Mouse (Mus musculus) left cerebral cortex, adult 8-10 months (tissue): ENCODE results near the gene Plce1. TPM values are rescaled to one million over a fixed set of nuclear protein-coding genes. Genes with fewer than 3 reads are reported as not detected.

Experiments
- DNase-seq, 2 experiments: peaks; one replicate each; pipeline ENCODE4 v3.0.0; 2022; ENCODE audit warnings: low spot score in 2 of 2
- total RNA-seq, 4 experiments: library from RNA; stranded (reverse); gene quantifications; 2 replicates each; pipeline ENCODE4 v1.2.4; 2022

Gene Plce1
- total RNA-seq, 4 experiments from 2014 or later: 6.1 to 12.6 (median 8.8) TPM

DNA sequence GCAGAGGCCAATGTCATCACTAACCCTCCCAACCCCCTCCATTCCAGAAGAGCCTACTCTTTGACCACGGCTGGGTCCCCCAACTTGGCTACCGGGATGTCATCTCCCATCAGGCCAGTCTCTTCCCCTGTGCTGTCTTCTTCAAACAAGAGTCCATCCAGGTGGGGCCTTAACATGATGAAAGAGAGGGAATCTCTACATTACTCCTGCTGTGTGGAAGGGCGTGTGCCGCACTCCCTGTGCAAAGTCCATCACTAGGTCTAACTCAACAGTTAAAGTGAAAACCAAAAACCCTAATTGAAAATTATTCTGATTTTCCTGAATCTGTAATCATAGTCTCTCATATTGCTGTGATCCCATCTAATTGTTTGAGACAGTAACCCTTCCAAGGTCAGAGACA, 240.9 kb downstream of the Plce1 start:
- DNase-seq: no peak

DNA sequence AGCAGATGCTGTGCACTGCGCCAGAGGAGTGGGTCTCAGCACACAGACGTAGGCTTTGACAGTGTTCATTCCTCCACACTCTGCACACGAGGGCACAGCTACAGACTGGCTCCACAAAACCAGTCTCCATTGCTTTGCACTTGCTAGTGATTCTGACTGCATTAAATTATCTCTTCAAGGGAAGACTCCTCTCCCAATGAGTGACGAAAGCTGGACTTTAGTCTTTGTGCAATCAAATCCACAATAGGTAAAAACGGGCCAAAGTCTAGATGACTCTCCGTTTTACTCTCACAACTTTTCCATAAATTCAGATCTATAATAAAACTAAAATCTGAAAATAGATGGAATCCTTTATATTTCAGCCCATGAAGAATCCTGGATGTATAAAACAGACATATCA, 242.1 kb downstream of the Plce1 start:
- no peak for DNase-seq

DNA sequence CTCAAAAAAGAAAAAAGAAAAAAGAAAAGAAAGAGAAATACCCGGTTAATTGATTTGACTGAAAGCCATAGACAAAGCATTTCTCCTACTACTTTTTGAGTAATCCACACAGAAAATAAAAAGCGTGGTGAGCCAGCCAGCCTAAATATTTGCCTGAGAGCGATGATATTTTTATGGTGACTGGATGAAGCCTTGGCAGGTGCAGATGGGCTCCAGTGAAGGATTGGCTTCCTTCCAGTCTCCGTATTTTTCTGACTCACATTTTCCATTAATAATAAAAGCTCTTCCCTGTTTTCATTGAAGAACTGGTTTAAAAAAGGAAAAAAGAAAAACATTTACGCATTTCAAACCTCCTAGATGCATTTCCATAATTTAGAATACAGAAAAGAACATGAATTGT, 243.1 kb downstream of the Plce1 start:
- no peak for DNase-seq

DNA sequence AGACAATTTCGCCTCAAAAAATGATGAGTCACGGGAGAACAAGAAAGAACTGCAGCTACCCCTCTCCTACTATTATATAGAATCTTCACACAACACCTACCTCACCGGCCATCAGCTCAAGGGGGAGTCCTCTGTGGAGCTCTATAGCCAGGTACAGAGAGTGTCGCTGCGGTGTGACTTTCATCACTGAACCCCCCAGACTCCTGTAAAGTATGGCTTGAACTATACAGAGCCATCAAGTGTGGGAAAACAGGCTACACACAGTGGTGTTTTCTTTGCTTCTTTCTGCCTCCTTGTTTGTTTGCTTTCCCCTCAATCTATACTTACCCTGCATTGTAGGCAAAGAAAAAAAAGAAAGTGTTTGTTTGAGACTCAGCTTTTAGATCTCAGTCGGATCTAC, 247.9 kb downstream of the Plce1 start:
- DNase-seq: no peak

DNA sequence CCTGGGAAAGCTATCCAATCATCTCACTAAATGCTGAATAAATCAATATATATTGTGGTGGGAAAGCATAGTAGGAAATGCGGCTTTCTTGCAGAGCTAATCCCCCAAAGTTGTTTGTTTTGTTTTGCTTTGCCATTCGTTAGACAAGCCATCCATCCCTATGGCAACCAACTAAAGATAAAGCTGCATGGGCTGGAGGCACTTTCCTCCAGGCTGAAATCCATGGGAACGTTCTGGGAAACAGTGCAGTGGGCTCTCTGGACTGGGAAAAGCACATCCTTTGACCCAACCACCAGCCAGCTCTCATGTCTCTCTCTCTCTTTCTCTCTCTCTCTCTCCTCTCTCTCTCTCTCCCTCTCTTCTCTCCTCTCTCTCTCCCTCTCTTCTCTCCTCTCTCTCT, 248.4 kb downstream of the Plce1 start:
- no peak for DNase-seq

DNA sequence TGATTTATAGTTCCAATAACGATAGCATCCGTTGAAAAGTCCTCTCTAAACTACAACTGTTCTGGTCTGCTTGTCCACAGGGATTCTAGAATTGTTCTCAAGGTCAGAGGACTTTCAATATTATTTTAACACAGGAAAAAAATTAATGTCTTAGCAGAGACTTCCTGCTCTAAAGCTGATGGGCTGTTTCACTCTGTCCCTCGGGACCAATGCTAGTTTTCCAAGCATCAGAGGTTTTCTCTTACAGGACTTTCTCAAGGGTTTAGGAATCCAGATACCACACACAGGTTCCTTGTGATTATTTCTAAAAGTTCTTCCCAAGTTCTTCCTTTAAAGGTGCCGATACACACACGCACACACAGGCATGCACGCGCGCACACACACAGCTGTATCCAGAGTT, 263.6 kb downstream of the Plce1 start:
- DNase-seq: no peak

DNA sequence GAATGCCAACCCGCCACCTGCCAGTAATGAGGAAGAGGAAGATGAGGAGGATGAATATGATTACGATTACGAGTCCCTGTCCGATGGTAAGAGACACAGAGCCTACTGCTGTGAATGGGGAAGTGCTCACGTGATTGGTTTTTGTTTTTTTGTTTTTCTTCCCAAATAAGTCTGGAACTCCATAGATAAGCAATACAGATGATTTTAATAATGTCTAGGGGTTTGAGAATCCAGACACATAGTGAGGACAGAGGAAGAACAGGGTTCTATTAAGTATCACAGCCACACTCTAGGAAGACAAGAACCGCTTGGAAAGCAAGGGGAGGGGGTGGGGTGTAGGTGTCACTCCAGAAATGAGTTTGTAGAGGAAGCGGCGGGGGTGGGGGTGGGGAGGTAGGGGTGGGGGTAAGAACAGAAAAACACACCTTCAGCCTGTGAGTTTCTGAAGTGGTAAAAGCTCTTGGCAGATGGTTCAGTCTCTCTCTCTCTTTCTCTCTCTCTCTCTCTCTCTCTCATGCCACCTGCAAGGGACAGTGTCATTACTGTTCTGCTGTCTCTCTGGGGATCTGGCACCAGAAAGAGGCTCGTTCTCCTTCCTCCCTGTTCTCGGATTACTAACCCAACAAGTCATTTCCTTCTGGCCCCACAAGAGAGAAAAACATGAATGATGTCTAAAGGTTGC, 265.0 kb downstream of the Plce1 start:
- DNase-seq: no peak

DNA sequence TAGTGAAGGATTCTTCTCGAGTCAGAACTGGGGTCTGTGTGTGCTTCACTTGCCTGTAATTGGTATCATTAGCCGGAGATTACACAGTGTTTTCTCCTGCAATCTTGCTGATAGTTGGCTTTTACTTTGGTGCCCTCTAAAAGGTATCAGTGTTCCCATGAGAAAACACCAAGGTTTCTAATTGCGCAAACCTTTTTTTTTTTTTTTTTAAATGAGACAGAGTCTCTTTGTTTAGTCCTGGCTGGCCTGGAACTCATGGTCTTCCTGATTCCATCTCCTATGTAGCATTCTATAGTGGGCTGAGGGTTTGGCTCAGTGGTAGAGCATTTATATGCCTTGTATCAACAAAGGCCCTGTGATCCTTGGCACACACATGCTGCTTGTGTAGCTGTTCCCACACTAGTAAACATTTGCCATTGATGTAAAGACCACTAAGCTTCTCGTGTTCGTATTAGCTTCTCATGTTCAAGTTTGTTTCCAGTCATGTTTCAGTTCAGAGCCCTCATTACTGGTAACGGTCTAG, 265.6 kb downstream of the Plce1 start:
- DNase-seq: no peak

DNA sequence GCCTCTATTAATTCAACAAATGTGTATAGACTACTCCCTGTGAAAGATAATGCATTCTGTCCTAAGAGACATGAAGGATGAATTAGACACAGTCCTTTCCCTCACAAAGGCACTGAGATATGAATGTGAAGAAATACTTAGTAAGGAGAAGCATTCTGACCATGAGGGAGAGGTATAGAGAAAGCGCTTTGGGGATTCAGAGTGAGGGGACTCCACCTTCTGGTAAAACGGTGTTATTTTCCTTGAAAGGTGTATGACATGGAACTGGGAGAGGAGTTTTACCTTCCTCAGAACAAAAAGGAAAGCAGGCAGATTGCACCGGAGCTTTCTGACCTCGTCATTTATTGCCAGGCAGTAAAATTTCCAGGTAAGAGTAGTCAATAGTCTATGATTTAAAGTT, 269.3 kb downstream of the Plce1 start:
- DNase-seq: no peak

DNA sequence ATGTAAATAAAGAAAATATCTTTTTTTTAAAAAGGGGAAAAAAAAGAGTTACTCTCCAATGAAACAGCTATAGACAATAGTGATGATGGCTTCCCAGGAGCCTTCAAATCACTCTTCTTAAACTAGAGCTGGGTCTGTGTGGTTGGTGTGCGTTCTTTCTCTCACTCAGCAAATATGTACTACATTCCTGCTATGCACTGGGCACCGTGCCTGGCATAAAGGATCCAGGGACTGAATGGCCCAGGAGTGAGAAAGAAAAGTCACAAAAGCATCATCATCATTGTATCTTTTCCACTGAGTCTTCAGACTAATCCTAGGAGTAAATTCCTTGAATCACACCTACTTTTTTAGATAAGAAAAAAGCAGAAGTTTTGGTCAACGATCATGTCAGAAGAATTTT, 276.3 kb downstream of the Plce1 start:
- no peak for DNase-seq

DNA sequence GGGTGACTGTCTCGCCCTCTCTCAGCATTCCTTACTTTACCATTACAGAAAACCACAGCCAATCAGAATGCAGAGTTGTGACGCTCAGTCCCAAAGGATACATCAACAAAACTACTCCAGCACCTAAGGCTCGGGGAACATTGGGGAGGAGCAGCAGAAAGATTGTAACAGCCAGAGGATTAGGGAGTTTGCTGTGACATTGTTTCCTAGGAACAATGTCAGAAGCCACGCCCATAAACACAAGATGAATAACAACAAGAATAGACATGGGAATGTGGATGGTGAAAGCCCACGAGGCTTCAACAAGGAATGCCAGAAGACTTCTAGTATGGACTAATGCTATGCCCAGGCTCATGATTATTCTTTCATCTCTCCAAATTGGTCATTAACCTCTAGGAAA, 277.1 kb downstream of the Plce1 start:
- DNase-seq: no peak

DNA sequence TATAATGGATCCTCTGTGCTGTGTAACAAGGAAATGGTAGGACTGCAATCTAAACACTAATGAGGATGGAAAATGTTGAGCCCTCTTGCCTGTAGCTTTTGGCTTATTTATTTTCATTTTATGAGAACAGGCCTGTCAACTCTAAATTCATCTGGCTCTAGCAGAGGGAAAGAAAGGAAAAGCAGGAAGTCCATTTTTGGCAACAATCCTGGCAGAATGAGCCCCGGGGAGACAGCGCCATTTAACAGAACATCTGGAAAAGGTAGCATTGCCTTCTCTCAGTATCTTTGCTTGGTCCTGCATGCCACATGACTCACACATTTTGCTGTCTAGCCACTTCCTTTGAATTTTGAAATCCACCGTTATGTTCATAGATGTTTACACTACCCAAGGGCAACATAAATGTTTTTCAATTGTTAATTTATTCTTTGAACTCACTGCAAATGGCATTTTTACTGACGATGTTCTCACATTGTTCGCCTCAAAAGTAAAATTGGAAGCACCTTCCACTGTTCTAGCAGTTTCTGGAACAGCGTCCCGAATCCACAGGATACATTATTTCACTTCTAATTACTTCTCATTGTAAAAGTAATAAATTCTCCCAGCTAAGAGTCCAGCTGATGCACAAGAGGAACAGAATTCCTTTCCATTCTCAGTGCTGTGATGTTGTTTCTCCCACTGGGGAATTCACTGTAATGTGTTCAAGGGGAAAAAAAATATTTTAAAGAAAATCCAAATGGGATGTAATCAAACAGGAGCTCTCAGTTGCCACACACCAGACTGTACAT, 278.0 kb downstream of the Plce1 start:
- DNase-seq: no peak

DNA sequence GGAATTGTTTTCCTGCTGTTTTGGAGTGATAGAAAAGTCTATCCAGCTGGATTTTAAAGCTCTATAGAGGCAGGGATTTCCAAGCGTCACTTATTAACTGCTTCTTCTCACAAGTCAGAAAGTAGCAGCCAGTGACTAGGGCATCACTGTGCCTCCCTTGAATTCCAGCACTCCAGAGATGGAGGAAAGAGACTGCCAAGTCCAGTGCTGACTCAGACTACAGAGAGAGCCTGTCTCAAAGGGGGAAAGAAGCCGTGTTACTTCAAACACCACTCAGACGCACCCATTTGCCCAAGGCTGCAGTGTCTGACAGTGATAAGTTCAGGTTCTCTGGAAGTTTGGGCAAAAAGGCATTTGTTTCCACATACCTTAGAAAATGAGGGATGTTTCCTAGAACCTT, 279.5 kb downstream of the Plce1 start:
- DNase-seq: no peak

DNA sequence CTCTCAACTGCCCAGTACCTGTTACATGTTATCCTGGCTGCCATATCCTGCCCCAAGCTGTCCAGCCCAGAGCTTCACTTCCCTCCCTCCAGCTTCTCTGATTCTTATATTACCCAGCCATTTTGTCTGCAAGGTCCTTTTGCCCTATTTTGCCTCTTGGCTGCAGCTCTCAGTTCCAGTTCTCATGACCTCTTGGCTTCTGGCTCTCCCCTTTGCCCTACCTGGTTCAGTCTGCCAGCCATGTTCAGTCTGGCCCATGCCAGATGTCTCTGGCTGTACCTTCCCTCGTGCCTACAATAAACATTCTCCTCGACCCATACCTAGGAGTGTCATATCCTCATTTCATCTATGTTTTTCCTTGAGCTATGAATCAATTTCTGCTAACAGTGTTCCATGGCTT, 285.4 kb downstream of the Plce1 start:
- no peak for DNase-seq

DNA sequence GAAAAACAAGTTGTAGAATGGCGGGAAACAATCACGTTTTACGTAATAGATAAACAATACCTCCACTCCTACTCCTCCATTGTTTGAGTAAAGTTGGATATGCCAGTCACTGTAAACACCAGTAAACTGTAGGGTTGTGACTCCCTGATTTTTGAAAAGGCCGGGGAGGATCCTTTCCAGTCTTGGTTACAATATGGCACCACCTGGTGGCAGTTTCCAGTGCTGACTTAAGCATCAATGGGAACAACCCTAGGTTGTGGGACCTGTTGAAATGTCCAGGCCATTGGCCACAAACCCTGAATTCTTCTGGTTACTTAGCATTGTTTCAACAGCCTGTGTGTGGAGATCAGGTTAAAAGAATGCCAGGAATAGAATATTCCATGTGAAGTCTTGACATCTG, 294.6 kb downstream of the Plce1 start:
- peak in 1 of 2 experiments; percentile 10 for DNase-seq

DNA sequence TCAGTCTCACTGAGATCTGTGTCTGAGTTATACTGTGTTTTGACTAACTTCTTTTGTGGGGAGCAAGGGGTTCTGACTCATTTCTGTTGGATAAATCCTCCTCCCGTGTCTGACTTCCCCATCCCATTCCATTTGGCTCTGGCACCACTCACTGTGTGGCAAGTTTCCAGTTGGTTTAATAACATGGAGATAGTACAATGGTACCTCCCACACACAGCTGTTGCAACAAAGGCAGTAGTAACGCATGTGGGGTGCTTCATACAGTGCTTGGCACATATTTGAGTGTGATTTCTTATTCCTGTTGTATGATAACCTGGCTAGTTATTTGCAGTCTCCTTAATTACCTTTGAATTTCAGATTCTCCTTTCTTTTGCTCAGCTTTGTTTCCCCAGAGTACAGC, 297.9 kb downstream of the Plce1 start:
- peak in 1 of 2 experiments; percentile 31 for DNase-seq

DNA sequence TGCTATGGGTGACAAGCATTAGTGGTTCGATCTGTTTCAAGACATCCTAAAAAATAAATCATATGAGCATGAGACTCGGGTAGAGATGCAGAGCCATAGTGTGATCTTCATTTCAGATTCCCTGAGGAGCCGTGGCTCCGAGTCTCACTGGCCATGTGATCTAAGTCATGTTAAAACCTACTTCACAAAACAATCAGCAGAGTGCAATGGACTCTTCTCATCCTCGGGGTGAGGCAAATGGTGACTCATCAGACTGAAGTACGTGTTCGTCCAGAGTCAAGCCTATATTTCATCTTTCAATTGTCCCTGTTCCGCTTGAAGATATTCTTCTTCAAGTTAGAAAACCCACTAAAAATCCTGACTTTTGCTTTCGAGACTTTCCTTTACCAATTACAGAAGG, 302.6 kb downstream of the Plce1 start:
- DNase-seq: no peak

DNA sequence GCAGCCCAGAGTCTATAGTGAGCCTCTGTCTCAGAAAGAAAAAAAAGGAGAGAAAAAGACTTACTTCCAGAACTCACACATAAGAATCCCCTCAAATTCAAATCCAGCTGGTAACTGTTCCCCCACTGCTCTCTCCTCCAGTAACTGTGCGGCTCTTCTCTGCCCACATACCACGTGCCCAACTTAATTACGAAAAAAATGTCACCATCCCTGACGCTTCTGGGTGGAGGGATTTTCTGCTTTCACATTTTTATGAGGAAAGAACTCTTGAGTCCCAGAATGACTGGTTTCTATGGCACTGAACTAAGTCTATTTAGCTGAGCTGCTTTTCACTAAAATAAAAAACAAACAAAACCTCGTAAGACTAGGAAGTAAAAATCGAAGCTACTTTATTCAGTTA, 306.8 kb downstream of the Plce1 start:
- DNase-seq: no peak

DNA sequence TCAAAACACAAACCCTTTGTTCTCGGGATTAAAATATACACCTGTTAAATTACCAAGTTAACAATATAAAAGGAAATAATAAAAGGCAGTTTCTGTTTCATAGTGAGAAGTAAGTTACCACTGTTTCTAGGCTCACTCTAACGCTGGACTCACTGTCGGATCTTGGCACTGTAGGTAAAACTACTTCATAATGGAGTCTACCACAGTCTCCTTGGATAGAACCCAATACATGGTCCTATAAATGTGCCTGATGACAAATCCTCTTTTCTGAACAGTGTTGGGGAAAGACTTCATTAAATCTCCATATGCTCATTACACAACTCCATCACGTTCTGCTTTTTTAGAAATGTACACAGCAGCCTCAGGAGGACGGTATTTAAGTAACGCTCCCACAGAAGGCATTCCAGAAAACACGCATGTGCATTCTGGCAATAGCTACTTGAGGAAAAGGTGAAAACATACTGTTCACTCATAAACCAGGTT, 312.7 kb downstream of the Plce1 start:
- no peak for DNase-seq

DNA sequence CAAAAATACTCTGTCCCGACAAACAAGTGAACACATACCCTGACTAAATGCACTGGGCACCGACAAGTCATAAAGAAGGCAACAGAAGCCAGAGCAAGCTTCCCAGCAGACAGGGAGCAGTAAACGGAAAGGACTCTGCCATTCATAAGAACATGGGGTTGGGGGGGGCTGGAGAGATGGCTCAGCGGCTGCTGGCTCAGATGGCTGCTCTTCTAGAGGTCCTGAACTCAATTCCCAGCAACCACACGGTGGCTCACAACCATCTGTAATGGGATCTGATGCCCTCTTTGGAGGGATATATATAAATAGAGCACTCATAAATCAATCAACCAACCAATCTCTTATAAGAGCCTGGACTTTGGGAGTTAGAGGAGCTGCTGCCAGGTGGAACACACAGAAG, 315.6 kb downstream of the Plce1 start:
- DNase-seq: no peak

DNA sequence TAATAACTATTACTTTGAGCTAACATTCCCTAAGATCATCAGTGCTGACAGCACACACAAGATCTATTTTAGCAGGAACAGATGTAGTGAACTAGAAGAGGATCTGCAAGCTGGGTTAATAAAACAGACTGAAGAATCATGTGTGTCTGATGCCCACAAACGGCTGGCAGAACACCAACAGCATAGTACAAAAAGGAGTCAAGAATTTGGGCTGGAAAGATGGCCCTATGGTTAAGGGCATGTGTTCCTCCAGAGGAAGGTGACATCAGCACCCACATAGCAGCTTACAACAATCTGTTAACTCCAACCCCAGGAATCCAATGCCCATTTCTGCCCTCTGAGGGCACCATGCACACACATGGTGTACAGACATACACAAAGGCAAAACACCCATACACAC, 317.4 kb downstream of the Plce1 start:
- DNase-seq: peak in 1 of 2 experiments; percentile 36

DNA sequence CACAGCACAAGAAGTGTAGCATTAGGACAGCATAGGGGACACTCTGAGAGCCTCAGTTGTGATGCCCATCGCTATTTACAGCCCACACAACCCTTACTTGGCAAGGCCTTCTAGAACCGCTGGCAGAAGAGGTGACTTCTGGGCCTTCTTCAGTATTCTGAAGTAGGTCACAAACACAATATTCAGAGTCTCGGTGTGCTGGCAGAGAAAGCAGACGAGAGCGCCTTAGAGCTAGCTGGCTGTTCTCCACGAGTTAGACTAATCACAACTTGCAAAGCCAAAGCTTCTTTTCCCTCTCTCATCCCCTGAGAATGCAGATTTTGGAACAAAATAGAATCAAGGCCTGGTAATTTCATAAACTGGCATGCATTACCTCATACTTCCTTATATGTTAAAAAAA, 317.9 kb downstream of the Plce1 start:
- no peak for DNase-seq

DNA sequence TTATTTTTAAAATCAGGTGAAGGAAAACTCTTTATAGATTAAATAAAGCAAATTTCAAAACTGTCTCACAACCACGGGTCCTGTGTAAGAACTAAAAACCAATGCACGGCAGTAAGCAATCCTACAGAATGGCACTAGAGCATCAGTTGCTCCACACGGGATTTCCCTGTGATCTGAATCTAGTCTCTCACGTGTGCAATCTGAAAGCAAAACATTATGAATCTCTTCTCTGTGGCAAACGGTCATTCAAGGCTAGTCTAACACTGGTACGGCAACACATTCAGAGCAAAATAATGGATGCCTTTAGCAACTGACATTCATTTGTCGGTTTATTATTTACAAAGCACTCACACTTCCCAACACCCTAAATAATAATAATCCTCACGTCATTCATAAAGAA, 337.3 kb downstream of the Plce1 start:
- no peak for DNase-seq
